28 mouse cellular contexts compared by ENCODE assay signal in genomic region chr4:138363511-138363910, GRCm38 (mm10). TPM values are rescaled to one million over a fixed set of nuclear protein-coding genes. Genes with fewer than 3 reads are reported as not detected.
A peak's percentile ranks its signal among the peaks of the same experiment; 100 is the strongest.
DNase-seq lines count a peak whose midpoint lies in the region; ATAC-seq and TF ChIP-seq lines count a peak whose summit lies in the region.
"Had no signal": no experiment of that assay in that cellular context is flagged by ENCODE, and none has a peak within 500 bp of the region (broad histone marks: within the 10 kb centered on the region; RNA-seq: fewer than 3 reads in every experiment).

No protein-coding gene starts in this region.

- peak; percentile 62 for DNase-seq in 3134 (ENCODE audit: extremely low read depth, insufficient read length, low spot score)
- DNase-seq in forebrain, embryonic 14.5 days (ENCODE audit: low spot score) = no peak
- no peak for DNase-seq in thymus, postnatal 4 days
- DNase-seq in adrenal gland, postnatal 25 days = no peak
- DNase-seq: adrenal gland, adult 8-10 months; adrenal gland, postnatal 14 days; B cell, adult 2 months; cerebellum, adult 11 months; cerebellum, adult 18-20 months; cerebellum, adult 8-10 months; cerebellum, adult 9-11 months; cerebellum, postnatal 14 days; cerebellum, postnatal 36 days; embryo, embryonic 11 days had no signal

- WGBS in small intestine, adult 2 months = 24% methylated on average over 5 of the region's 5 CpGs
- 65% methylated on average over 5 of the region's 5 CpGs for whole genome bisulfite sequencing in forebrain, embryonic 14.5 days

- H3K27me3 ChIP-seq in ES-Bruce4 (ENCODE audit: control insufficient read depth, insufficient read depth, low read length, poor library complexity, severe bottlenecking) = no peaks in the 10 kb centered on the region
- no peaks in the 10 kb centered on the region for H3K27me3 ChIP-seq in small intestine, adult 2 months (ENCODE audit: control insufficient read depth, insufficient read depth, low read length)
- 0 out of 2 replicates have a peak, but pooled peaks cover 4% of the 10 kb centered on the region for H3K27me3 ChIP-seq in forebrain, embryonic 14.5 days (replicated peaks; ENCODE audit: control insufficient read depth, insufficient read depth, low read length)
- H3K27me3 ChIP-seq: Patski had no signal

- H3K4me2 ChIP-seq in forebrain, embryonic 14.5 days (ENCODE audit: low read length) = no peak overlapping the region
- H3K4me2 ChIP-seq: embryonic facial prominence, embryonic 13.5 days; embryonic facial prominence, embryonic 15.5 days; forebrain, embryonic 13.5 days had no signal

- H3K9ac ChIP-seq in ES-Bruce4 (ENCODE audit: low read depth, poor library complexity, severe bottlenecking) = no peak overlapping the region
- no peak overlapping the region for H3K9ac ChIP-seq in forebrain, embryonic 14.5 days (ENCODE audit: low read length)
- H3K9ac ChIP-seq: embryonic facial prominence, embryonic 13.5 days; embryonic facial prominence, embryonic 15.5 days; forebrain, embryonic 13.5 days had no signal

- H3K36me3 ChIP-seq in ES-Bruce4 (ENCODE audit: control insufficient read depth, insufficient read depth, low read length, poor library complexity, severe bottlenecking) = no peaks in the 10 kb centered on the region
- peaks cover 6% of the 10 kb centered on the region for H3K36me3 ChIP-seq in small intestine, adult 2 months (ENCODE audit: control insufficient read depth, insufficient read depth, low read length)
- no peaks in the 10 kb centered on the region for H3K36me3 ChIP-seq in forebrain, embryonic 14.5 days (ENCODE audit: control insufficient read depth, insufficient read depth, low read length)
- H3K36me3 ChIP-seq: embryonic facial prominence, embryonic 13.5 days; embryonic facial prominence, embryonic 15.5 days had no signal

- no peak overlapping the region for H3K4me3 ChIP-seq in ES-Bruce4 (ENCODE audit: low read depth, low read length)
- no peak overlapping the region for H3K4me3 ChIP-seq in small intestine, adult 2 months (ENCODE audit: low read depth, low read length)
- H3K4me3 ChIP-seq in forebrain, embryonic 14.5 days (ENCODE audit: low read depth, low read length) = no peak overlapping the region
- H3K4me3 ChIP-seq: embryonic facial prominence, embryonic 13.5 days; embryonic facial prominence, embryonic 15.5 days; forebrain, embryonic 13.5 days had no signal

- TF ChIP-seq POLR2A in ES-Bruce4 (IDR thresholded peaks at IDR 0.05; ENCODE audit: insufficient read depth, low read length) = no peak
- no peak for TF ChIP-seq POLR2A in small intestine, adult 2 months (IDR thresholded peaks at IDR 0.05; ENCODE audit: low read depth, low read length)

- H3K9me3 ChIP-seq in ES-Bruce4 (replicated peaks; ENCODE audit: control insufficient read depth, insufficient read depth, low read length, poor library complexity, severe bottlenecking) = no peaks in the 10 kb centered on the region
- no peaks in the 10 kb centered on the region for H3K9me3 ChIP-seq in forebrain, embryonic 14.5 days (replicated peaks; ENCODE audit: control insufficient read depth, low read length)
- H3K9me3 ChIP-seq: embryonic facial prominence, embryonic 13.5 days; embryonic facial prominence, embryonic 15.5 days; forebrain, embryonic 13.5 days had no signal

- peaks cover 9% of the 10 kb centered on the region for H3K4me1 ChIP-seq in ES-Bruce4 (ENCODE audit: control insufficient read depth, insufficient read depth, low read length)
- H3K4me1 ChIP-seq in small intestine, adult 2 months (ENCODE audit: control insufficient read depth, insufficient read depth, insufficient read length, low read length) = peaks cover 19% of the 10 kb centered on the region; the same call in 1 of the 2 replicates
- peaks cover 7% of the 10 kb centered on the region; the same call in 1 of the 2 replicates for H3K4me1 ChIP-seq in forebrain, embryonic 14.5 days (ENCODE audit: control insufficient read depth, insufficient read depth, low read length)

- no peak for TF ChIP-seq CTCF in ES-Bruce4 (IDR thresholded peaks at IDR 0.05; ENCODE audit: low read depth, low read length)
- no peak for TF ChIP-seq CTCF in small intestine, adult 2 months (IDR thresholded peaks at IDR 0.05; ENCODE audit: extremely low read depth, insufficient read length, insufficient replicate concordance, low read depth, low read length)

- no peak for TF ChIP-seq EP300 in ES-Bruce4 (IDR thresholded peaks at IDR 0.05; ENCODE audit: insufficient read depth, low read depth, low read length)

- ATAC-seq in forebrain, embryonic 14.5 days = no peak
- ATAC-seq: activated CD4-positive, CD25-positive, alpha-beta regulatory T cell, adult 4 months; CD4-positive, CD25-positive, alpha-beta regulatory T cell, adult 4 months; forebrain, embryonic 13.5 days; forebrain, embryonic 16.5 days; Patski had no signal

- H3K27ac ChIP-seq in ES-Bruce4 (ENCODE audit: insufficient read depth, low read length) = 0 out of 2 replicates have a peak overlapping the region, but pooled peaks have one; percentile 16
- H3K27ac ChIP-seq in small intestine, adult 2 months (ENCODE audit: insufficient read depth, low read depth, low read length) = peak overlapping the region; percentile 67
- no peak overlapping the region for H3K27ac ChIP-seq in forebrain, embryonic 14.5 days (ENCODE audit: low read depth, low read length)
- H3K27ac ChIP-seq: embryonic facial prominence, embryonic 13.5 days; embryonic facial prominence, embryonic 15.5 days; forebrain, embryonic 13.5 days had no signal

RNA-seq across cellular contexts. Expression of gene Cda, which starts 4.3 kb away (rescaled TPM):
- 6.8 and 7.4 TPM in 2 replicates for polyA plus RNA-seq in ES-Bruce4 (2011; ENCODE audit: insufficient read depth, insufficient read length, low read depth, missing spikeins)
- polyA plus RNA-seq in small intestine, adult 2 months (2012; rRNA removed) = 218 and 419 TPM in 2 replicates
- polyA plus RNA-seq in forebrain, embryonic 14.5 days (2014; fragmentation: Nextera tagmentation; extraction: Ambion mirVana) = 2.2 and 2.3 TPM in 2 replicates
- total RNA-seq in adrenal gland, postnatal 25 days (2021) = 13.8 and 20.3 TPM in 2 replicates
- total RNA-seq: CH12.LX; common myeloid progenitor, adult 5-6 weeks had no signal
- polyA plus RNA-seq: activated CD4-positive, CD25-positive, alpha-beta regulatory T cell, adult 4 months; CD4-positive, CD25-positive, alpha-beta regulatory T cell, adult 4 months had no signal

RNA-seq across cellular contexts. Expression of gene Fam43b, which starts 32.8 kb away (rescaled TPM):
- polyA plus RNA-seq in ES-Bruce4 (2011; ENCODE audit: insufficient read depth, insufficient read length, low read depth, missing spikeins) = 1.1 and 1.2 TPM in 2 replicates
- 0.08 TPM in 1 of 2 replicates, not detected in the other for polyA plus RNA-seq in small intestine, adult 2 months (2012; rRNA removed)
- 1.8 and 4.8 TPM in 2 replicates for polyA plus RNA-seq in forebrain, embryonic 14.5 days (2014; fragmentation: Nextera tagmentation; extraction: Ambion mirVana)
- 2.9 and 3.1 TPM in 2 replicates for total RNA-seq in adrenal gland, postnatal 25 days (2021)
- total RNA-seq: CH12.LX; common myeloid progenitor, adult 5-6 weeks; MEL had no signal
- polyA plus RNA-seq: activated CD4-positive, CD25-positive, alpha-beta regulatory T cell, adult 4 months; CD4-positive, CD25-positive, alpha-beta regulatory T cell, adult 4 months; embryonic facial prominence, embryonic 11.5 days; forebrain, embryonic 11.5 days; Patski had no signal

RNA-seq across cellular contexts. Expression of gene Pink1, which starts 37.4 kb away (rescaled TPM):
- 23.3 and 23.4 TPM in 2 replicates for polyA plus RNA-seq in ES-Bruce4 (2011; ENCODE audit: insufficient read depth, insufficient read length, low read depth, missing spikeins)
- 54.9 and 134 TPM in 2 replicates for polyA plus RNA-seq in small intestine, adult 2 months (2012; rRNA removed)
- polyA plus RNA-seq in forebrain, embryonic 14.5 days (2014; fragmentation: Nextera tagmentation; extraction: Ambion mirVana) = 42.2 and 47.6 TPM in 2 replicates
- 161 and 201 TPM in 2 replicates for total RNA-seq in adrenal gland, postnatal 25 days (2021)

RNA-seq across cellular contexts. Expression of gene Ddost, which starts 59.0 kb away (rescaled TPM):
- polyA plus RNA-seq in ES-Bruce4 (2011; ENCODE audit: insufficient read depth, insufficient read length, low read depth, missing spikeins) = 112 and 122 TPM in 2 replicates
- polyA plus RNA-seq in small intestine, adult 2 months (2012; rRNA removed) = 150 and 244 TPM in 2 replicates
- polyA plus RNA-seq in forebrain, embryonic 14.5 days (2014; fragmentation: Nextera tagmentation; extraction: Ambion mirVana) = 182 and 192 TPM in 2 replicates
- 105 and 106 TPM in 2 replicates for total RNA-seq in adrenal gland, postnatal 25 days (2021)

Comparison
In these comparisons a context has a peak if more than half of its experiments do, and no peak if none do; other contexts are left out.
1. RNA of gene Cda, which starts 4.3 kb away (polyA plus RNA-seq): 218 to 419 TPM in small intestine, adult 2 months; 6.8 to 7.4 TPM in ES-Bruce4 and 2.2 to 2.3 TPM in forebrain, embryonic 14.5 days; every median in the first group is over 10 times any median in the second.